Mouse (Mus musculus): ENCODE measurements around the gene Agap2. TPM values are rescaled to one million over a fixed set of nuclear protein-coding genes. Genes with fewer than 3 reads are reported as not detected.
"Not testable (repeated sequence)": the region's sequence is repeated elsewhere in the genome, so short reads cannot be mapped to it uniquely, and the experiment has no call there.

Agap2 gene
- polyA plus RNA-seq, 1 experiment from 2014 or later = 0.04 TPM

DNA sequence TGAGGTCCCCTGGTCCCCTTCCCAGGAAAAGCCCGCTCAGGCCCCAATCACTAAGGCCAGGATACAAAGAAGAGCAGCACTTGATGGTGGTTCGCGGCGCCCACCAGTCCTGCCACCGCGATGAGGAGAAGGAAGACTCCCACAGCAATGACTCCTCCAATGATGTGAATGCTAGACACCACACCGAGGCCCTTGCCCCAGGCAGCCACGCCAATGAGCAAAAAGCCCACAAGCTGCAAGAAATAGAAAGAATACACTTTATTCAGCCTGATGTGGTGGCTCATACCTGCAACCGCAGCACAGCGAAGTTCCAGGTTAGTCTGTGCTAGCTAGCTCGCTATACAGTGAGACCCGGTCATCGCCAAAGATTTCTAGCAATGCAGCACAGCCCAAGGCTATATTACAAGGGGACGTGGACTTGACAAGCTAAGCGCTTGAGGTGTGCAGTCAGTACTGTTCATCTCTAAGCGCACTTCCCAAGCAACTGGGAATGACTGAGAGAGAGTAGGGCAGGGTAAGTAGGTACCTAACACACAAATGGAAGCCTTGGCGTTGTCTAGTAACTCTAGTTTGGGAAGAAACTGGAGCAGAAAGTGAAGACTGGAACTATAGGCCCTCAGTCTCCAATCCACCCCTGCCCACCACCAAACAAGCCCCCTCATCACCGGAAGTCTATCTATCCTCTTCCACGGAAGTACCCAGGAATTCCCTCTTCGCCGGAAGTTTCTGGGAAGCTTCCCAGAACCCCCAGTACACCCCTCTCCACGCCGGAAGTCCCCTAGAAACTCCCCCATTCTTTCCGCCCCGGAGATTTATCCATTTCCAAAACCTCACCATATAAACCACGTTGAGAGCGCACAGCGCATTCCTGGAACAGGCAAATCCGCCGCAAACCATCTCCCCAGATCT lies 5.5 kb upstream of the Agap2 start:
- peak overlapping the region; percentile 84 for H3K4me2 ChIP-seq (replicated peaks; ENCODE audit: low read depth)
- no peaks in the 10 kb centered on the region for H3K9me3 ChIP-seq (ENCODE audit: control insufficient read depth, low read length)
- H3K4me1 ChIP-seq (replicated peaks; ENCODE audit: control insufficient read depth, insufficient read depth) = 0 out of 2 replicates have a peak, but pooled peaks cover 2% of the 10 kb centered on the region
- DNase-seq (ENCODE audit: low spot score) (no peak), ATAC-seq (ENCODE audit: low FRiP score, low TSS enrichment) (peak; percentile 25)
- peak overlapping the region; percentile 78 for H3K9ac ChIP-seq (ENCODE audit: low read length)
- no peaks in the 10 kb centered on the region for H3K27me3 ChIP-seq (ENCODE audit: control insufficient read depth, insufficient read depth, low read length)
- peak overlapping the region; percentile 62 for H3K4me3 ChIP-seq (ENCODE audit: low read depth, low read length)
- 7% methylated on average over 30 of the region's 30 CpGs for WGBS
- peaks cover 13% of the 10 kb centered on the region for H3K36me3 ChIP-seq (ENCODE audit: control insufficient read depth, insufficient read depth, low read length)
- TF ChIP-seq CTCF (IDR thresholded peaks at IDR 0.05; ENCODE audit: low read depth) = no peak
- no peak for TF ChIP-seq EP300 (optimal IDR thresholded peaks at IDR 0.05)
- H3K27ac ChIP-seq (replicated peaks) = peak overlapping the region; percentile 88

DNA sequence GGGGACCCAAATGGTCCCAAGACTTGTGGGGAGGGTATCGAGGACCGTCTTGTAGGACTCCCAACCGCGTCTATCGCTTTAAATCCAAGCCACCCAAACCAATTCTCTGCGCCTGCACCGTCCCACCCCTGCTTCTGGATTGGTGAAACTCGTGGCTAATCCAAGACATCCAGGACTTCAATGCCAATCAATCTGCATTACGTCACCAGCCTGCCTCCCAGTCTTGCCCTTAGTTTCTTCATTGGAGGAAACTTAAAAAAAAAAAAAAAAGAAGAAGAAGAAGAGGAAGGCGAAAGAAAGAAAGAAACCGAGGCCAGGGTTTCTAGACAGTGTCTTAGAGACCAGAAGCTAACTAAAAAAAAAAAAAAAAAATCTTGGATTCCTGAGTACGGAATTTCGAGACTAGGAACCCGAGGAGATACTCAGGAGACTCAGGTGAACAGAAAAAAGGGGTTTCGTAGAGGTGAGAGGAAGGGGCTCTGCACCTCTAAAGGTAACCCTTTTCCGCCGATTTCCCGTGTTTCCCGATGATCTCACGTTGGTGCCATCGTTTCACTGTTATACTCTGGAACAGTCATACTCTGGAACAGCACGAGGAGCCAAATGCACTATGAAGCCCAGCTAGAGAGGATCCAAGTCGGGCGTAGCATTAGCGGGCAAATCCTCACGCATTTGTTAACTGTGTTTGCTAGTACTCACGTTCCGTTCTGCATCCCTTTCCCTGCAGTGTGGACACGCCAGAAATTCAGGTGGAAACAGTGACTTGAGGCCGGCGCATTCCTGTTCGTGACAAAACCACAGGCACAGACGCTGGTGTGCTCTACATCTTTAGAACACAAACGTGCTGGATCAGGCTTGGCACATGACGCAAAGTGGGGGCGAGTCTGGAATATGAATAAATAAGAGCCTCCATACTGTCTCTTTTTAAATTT lies 4.6 kb upstream of the Agap2 start, which contains the start of gene Tspan31:
Tspan31 (minus strand) TSS at position 75 of the 932 bp plus-strand sequence.
- Histone ChIP-seq H3K4me2 (replicated peaks; ENCODE audit: low read depth) (peak within 1 kb of the TSS; percentile 84), H3K4me1 (replicated peaks; ENCODE audit: control insufficient read depth, insufficient read depth) (0 out of 2 replicates have a peak, but pooled peaks cover 2% of the 10 kb centered on the region), H3K4me3 (ENCODE audit: low read depth, low read length) (peak within 1 kb of the TSS; percentile 62), H3K27ac (replicated peaks) (peak within 1 kb of the TSS; percentile 88), H3K36me3 (ENCODE audit: control insufficient read depth, insufficient read depth, low read length) (peaks cover 9% of the 10 kb centered on the region), H3K27me3 (ENCODE audit: control insufficient read depth, insufficient read depth, low read length) (no peaks in the 10 kb centered on the region), H3K9ac (ENCODE audit: low read length) (peak within 1 kb of the TSS; percentile 78), H3K9me3 (ENCODE audit: control insufficient read depth, low read length) (no peaks in the 10 kb centered on the region)
- TF ChIP-seq EP300 (optimal IDR thresholded peaks at IDR 0.05) (no peak), CTCF (IDR thresholded peaks at IDR 0.05; ENCODE audit: low read depth) (no peak)
- ATAC-seq (ENCODE audit: low FRiP score, low TSS enrichment) = peak; percentile 89
- peak; percentile 89 for DNase-seq (ENCODE audit: low spot score)
- under 1% methylated on average over 36 of the region's 36 CpGs for WGBS

DNA sequence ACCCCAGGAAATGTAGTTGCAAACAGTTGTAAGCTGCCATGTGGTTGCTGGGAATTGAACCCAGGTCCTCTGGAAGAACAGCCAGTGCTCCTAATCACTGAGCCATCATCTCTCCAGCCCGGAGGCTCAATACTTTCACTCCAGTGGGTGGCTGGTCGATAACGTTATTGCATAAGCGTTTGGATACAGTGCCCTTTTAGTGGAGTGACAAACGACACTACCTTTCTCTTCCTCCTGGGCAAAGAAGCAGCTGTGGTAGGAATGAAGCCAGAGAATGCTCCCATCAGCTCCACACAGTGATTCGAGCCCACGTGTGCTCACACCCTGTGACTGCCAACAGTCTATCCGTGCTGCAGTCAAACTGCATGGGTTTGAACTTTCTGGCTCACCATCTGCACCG lies 3.9 kb upstream of the Agap2 start:
- DNase-seq (ENCODE audit: low spot score) (no peak), ATAC-seq (ENCODE audit: low FRiP score, low TSS enrichment) (no peak)
- peak overlapping the region; percentile 84 for H3K4me2 ChIP-seq (replicated peaks; ENCODE audit: low read depth)
- H3K4me1 ChIP-seq (replicated peaks; ENCODE audit: control insufficient read depth, insufficient read depth) = 0 out of 2 replicates have a peak, but pooled peaks cover 2% of the 10 kb centered on the region
- 65% methylated on average over 9 of the region's 9 CpGs for WGBS
- no peaks in the 10 kb centered on the region for H3K9me3 ChIP-seq (ENCODE audit: control insufficient read depth, low read length)
- no peaks in the 10 kb centered on the region for H3K27me3 ChIP-seq (ENCODE audit: control insufficient read depth, insufficient read depth, low read length)
- H3K9ac ChIP-seq (ENCODE audit: low read length) = no peak overlapping the region
- no peak overlapping the region for H3K27ac ChIP-seq (replicated peaks)
- H3K4me3 ChIP-seq (ENCODE audit: low read depth, low read length) = no peak overlapping the region
- TF ChIP-seq EP300 (optimal IDR thresholded peaks at IDR 0.05) (no peak), CTCF (IDR thresholded peaks at IDR 0.05; ENCODE audit: low read depth) (no peak)
- H3K36me3 ChIP-seq (ENCODE audit: control insufficient read depth, insufficient read depth, low read length) = peaks cover 9% of the 10 kb centered on the region

DNA sequence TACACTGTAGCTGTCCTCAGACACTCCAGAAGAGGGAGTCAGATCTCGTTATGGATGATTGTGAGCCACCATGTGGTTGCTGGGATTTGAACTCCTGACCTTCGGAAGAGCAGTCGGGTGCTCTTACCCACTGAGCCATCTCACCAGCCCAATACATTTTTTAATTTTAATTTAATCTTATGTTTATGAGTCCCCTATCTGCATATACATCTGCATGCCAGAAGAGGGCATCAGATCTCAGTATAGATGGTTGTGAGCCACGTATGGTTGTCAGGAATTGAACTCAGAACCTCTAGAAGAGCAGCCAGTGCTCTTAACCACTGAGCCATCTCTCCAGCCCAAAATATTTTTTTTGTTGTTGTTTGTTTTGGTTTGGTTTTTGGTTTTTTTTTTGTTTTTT lies 2.8 kb upstream of the Agap2 start:
- not testable (repeated sequence) for H3K4me3 ChIP-seq (ENCODE audit: low read depth, low read length); H3K9ac ChIP-seq (ENCODE audit: low read length); DNase-seq (ENCODE audit: low spot score); H3K27ac ChIP-seq (replicated peaks); H3K36me3 ChIP-seq (ENCODE audit: control insufficient read depth, insufficient read depth, low read length); H3K27me3 ChIP-seq (ENCODE audit: control insufficient read depth, insufficient read depth, low read length); H3K9me3 ChIP-seq (ENCODE audit: control insufficient read depth, low read length); ATAC-seq (ENCODE audit: low FRiP score, low TSS enrichment); H3K4me2 ChIP-seq (replicated peaks; ENCODE audit: low read depth); H3K4me1 ChIP-seq (replicated peaks; ENCODE audit: control insufficient read depth, insufficient read depth)
- TF ChIP-seq CTCF (IDR thresholded peaks at IDR 0.05; ENCODE audit: low read depth) = peak; percentile 43; the same call in 1 of the 2 replicates
- WGBS = 74% methylated on average over 4 of the region's 4 CpGs

DNA sequence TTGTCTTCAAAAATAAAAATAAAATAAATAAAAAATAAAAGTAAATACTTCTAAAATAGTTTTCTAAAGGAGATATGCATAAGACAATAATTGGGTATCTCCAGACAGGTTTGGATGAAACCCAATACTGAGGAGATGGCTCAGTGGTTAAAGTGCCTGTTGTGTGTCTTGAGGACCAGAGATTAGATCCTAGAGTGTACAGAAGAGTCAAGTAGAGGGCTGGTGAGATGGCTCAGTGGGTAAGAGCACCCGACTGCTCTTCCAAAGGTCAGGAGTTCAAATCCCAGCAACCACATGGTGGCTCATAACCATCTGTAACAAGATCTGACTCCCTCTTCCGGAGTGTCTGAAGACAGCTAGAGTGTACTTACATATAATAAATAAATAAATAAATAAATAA lies 2.1 kb upstream of the Agap2 start:
- WGBS = 80% methylated on average over 2 of the region's 2 CpGs

More for the DNA sequence above, 2.1 kb upstream of the Agap2 start:
- H3K27ac ChIP-seq (replicated peaks); ATAC-seq (ENCODE audit: low FRiP score, low TSS enrichment); H3K4me2 ChIP-seq (replicated peaks; ENCODE audit: low read depth); H3K36me3 ChIP-seq (ENCODE audit: control insufficient read depth, insufficient read depth, low read length); H3K4me1 ChIP-seq (replicated peaks; ENCODE audit: control insufficient read depth, insufficient read depth); H3K4me3 ChIP-seq (ENCODE audit: low read depth, low read length); H3K27me3 ChIP-seq (ENCODE audit: control insufficient read depth, insufficient read depth, low read length); H3K9ac ChIP-seq (ENCODE audit: low read length); H3K9me3 ChIP-seq (ENCODE audit: control insufficient read depth, low read length); DNase-seq (ENCODE audit: low spot score): not testable (repeated sequence)

Measured in stomach, postnatal 0 days (tissue).